Mouse (Mus musculus): Measurements from ENCODE around the gene Rpl19.

Rpl19 gene

GRCm38 (mm10) chr11:98026570-98027296 lies at the start of gene Rpl19:
Rpl19 (plus strand) TSS chr11:98026710.
- DNase-seq (ENCODE audit: extremely low read depth, insufficient read length, low spot score), result peak; percentile 86

DNA sequence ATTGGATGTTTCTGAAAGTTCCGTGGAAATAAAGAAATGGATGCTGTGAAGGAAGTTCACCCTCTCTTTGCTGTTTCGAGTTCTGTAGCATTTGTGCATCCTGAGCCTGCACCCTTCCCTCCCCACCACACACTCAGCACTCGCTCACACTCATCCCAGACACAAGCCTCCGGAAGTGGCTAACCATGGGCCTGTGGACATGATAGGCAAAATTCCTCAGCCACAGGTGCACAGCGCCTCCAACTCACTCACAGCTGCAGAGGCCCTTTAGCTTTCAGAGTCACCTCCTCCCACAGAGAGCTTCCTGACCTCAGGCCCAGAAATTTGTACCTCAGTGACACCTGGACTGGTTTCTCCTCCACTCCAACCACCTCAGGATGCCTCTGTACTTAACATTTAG lies 48.7 kb upstream of the Rpl19 start:
- no peak for DNase-seq (ENCODE audit: extremely low read depth, insufficient read length, low spot score)

GRCm38 (mm10) chr11:97978392-97978791 lies 48.1 kb upstream of the Rpl19 start:
- no peak for DNase-seq (ENCODE audit: extremely low read depth, insufficient read length, low spot score)

DNA sequence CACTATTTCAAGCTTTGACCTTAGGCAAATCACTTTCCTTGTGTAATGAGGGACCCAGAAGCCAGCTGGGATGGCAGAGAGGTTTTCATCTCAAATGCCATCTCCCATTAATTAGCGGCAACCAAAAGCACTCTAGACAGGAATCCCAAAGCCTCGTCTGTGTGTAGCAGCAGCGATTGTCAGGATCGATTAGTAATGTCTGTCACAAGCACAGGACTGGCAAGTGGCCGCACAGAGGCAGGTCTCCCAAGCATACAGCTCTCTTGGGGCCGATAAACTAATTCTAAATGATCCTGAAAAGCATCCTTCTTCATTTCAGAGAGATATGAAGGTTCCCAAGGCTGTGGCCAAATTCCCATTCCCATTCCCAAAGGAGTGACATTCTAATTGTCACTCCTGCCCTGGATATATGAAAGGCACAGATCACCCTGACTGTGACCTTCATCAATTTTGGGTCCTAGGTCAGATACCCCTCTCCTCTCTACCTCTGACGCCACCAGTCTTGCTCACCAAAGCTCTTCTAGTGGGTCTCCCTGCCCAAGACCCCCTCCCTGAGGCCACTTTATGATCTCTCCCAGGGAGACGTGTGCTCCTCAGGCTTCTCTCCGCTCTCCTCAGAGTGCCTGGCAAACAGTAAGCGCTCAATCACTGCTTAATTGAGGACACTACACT lies 46.5 kb upstream of the Rpl19 start:
- no peak for DNase-seq (ENCODE audit: extremely low read depth, insufficient read length, low spot score)

- no peak for DNase-seq (ENCODE audit: extremely low read depth, insufficient read length, low spot score)
These were observed 46.0 kb upstream of the Rpl19 start for GRCm38 (mm10) chr11:97980531-97980966.

GRCm38 (mm10) chr11:97982721-97983120 lies 43.8 kb upstream of the Rpl19 start:
- no peak for DNase-seq (ENCODE audit: extremely low read depth, insufficient read length, low spot score)

DNA sequence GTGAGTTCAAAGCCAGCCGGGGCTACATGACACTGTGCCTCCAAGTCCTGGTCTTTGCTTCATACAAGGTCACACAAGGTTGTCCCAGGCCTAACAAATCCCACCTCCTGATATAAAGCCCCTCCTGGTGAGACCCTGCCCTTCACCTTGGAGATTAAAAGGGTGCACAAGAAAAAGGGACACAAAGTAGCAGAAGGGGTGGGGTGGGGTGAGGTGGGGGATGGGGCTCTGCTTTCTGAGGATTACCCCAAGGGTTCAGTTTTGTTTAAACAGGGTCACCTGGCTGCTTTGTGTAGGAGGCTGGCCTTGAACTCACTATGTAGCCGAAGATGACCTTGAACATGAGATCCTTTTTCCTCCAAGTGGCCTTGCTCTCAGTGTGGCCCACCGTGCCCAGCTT lies 43.0 kb upstream of the Rpl19 start:
- DNase-seq (ENCODE audit: extremely low read depth, insufficient read length, low spot score), result no peak

DNA sequence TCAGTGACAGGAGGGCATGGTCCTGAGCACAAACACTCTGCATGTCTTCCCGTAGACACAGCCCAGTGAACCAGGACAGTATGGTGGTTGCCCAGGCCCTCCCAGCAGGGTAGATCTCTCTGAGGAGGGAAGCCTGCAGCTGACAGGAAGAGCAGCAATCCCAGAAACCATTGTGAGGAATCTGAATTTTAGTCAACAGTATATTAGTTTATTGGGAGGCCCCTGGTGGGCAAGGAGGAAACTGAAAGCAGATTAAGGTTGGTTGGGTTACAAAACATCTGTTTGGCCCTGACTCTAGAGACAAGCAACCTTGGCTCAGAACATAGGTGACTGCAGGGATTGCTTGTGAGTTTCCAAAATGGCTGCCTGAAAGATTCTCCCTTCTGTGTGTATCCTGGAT lies 42.5 kb upstream of the Rpl19 start:
- DNase-seq (ENCODE audit: extremely low read depth, insufficient read length, low spot score), result no peak

- DNase-seq (ENCODE audit: extremely low read depth, insufficient read length, low spot score), result no peak
These were observed 40.5 kb upstream of the Rpl19 start, which contains the start of gene Plxdc1 for GRCm38 (mm10) chr11:97985727-97986677. Plxdc1 (minus strand) TSS chr11:97986444.

- DNase-seq (ENCODE audit: extremely low read depth, insufficient read length, low spot score), result no peak
These were observed 39.6 kb upstream of the Rpl19 start for GRCm38 (mm10) chr11:97986738-97987465.

DNA sequence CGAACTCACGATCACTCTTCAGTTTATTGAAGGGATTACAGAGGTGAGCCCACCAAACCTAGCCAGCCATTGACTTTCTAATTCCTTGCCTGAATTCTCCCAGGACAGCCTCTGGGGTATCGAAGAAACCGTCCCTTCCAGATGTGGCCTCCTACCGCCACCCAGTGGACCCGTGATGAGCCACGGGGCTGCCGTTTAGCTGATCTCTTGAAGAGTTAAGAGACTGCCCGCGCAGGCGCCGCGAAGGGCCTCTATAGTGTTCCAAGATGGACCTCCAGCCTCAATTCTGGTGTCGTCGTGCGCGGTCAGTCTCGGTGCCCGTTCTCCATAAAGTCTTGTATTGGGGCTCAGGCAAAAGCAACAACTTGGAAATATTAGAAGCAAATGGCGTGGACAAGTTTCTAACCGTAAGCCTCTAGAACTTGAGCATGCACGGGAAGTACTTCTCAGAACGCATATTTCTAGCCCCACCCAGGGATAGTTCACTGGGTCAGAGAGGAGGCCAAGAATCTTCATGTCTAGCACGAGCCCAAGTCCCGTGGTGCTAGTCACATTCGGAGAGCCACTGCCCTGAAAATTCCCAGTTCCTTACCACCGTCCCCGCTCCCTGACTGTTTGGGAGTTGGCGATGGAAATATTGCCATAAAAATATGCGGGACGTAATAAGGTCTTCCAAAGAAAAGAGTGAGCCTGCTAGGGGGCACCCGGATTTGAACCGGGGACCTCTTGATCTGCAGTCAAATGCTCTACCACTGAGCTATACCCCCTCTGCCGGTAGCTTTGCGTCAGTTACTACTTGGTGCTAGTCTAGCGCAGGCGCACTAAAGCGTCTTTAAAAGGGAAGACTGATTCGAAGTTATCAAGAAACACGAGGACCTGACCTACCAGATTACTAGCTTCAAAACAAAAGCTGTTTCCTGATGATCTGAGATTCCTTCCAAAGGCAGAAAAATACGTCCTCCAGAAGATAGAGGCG lies 38.7 kb upstream of the Rpl19 start:
- peak; percentile 91 for DNase-seq (ENCODE audit: extremely low read depth, insufficient read length, low spot score)

- peak; percentile 92 for DNase-seq (ENCODE audit: extremely low read depth, insufficient read length, low spot score)
These were observed 37.9 kb upstream of the Rpl19 start for GRCm38 (mm10) chr11:97988530-97989096.

- DNase-seq (ENCODE audit: extremely low read depth, insufficient read length, low spot score), result peak; percentile 69
These were observed 31.9 kb upstream of the Rpl19 start for GRCm38 (mm10) chr11:97994539-97995100.

DNA sequence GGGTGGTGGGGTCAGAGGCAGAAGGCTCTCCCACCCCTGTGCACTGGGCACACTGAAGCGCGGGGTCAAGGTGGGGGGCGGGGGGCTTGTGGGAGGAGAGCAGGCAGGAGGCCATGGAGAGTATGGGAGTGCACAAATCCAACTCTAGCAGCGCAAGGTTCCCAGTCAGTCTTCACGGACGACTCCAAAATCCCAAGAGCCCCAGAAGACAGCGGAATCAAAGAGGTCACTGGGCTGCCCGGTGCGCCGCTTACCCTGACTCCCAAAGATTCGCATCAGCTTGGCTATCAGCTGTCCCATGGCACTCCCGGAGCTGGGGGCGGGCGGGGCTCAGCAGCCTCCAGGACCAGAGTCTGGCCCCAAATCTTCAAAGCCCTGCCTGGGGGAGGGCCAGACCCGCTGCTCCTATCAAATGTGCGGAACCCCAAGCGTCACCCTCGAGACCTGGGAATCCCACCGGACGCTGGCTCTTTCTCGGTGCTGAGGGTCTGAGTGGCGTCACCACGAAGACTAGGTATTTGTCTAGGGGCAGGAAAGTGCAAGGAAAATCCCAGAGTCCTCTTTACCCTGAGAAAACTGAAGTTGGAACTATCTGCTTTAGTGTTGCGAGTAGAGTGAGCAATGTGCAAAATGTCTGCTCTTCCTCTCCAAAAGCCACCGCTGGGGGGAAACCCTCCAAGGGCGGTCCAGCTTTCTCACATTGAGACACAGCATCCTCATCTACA lies 30.8 kb upstream of the Rpl19 start, which contains the start of gene Arl5c:
Gene Arl5c (minus strand): TSS at position 618 of the 725 bp plus-strand sequence.
- no peak for DNase-seq (ENCODE audit: extremely low read depth, insufficient read length, low spot score)

DNA sequence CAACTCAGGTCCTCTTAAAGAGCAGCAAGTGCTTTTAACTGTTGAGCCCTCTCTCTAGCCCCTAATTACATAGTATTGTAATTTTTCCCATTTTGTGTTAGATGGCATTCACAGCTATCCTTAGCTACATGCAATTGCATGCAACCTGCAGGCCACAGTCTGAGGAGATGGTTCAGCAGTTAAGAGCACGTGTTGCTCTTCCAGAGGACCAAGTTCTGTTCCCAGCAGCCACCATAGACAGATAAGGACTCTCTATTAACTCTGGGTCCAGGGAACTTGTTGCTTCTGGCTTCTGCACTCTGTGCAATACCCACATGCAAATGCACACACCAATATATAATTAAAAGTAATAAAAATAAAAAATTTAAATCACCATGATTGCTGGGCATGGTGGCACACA lies 29.8 kb upstream of the Rpl19 start:
- DNase-seq (ENCODE audit: extremely low read depth, insufficient read length, low spot score), result no peak

DNA sequence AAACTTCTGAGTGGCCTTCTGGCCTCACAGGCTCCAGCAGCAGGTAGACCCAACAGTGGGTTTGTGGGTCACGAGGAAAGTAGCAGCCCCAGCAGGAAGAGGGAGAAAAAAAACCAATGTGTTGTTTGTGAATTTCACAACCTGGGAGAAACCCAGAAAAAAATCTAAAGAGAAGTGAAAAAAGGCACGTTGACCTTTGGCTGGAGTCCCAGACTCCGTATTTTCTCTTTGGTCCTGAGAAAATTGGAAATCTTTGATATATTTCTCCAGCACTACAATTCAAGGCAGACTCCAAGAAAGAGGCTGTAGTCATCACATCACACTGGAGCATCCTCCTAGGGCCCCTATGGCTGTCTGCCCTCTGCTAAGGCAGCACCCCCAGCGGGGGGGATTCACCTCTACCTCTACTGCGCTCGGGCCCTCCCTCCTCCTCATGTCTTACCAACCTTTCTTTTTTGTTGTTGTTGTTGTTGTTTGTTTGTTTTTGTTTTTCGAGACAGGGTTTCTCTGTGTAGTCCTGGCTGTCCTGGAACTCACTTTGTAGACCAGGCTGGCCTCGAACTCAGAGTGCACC lies 29.0 kb upstream of the Rpl19 start:
- no peak for DNase-seq (ENCODE audit: extremely low read depth, insufficient read length, low spot score)

DNA sequence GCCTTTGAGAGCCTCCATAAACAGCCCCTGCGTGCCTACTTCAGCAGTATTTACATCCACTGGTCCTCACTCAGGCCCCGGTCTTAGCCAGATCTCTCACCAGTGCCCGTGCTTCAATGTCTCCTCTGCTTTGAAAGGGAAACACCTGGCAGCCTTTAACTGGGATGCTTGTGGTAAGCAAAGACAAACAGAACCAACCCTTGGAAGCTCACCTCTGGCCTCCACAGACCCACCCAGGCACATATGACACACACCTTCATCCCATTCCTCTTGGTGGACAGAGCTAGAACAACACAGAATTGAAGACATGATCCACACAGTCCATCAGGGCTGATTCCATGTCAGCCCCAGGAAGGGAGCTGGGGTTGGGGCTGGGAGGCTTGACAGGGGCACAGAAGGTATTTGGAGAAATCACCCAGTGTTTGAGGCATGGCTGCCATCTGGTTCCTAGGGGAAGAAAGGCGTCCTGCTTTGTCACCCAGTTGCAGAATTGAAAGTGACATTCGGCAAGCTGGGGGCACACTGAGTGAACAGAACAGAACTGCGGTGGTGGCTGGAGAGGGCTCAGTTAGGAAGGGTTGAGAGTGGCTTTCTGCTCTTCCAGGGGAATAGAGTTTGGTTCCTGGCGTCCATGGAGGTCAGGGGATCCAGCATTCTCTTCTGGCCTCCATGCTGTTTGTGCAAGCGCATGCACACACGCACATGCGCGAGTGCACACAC lies 28.3 kb upstream of the Rpl19 start:
- no peak for DNase-seq (ENCODE audit: extremely low read depth, insufficient read length, low spot score)
